Mouse (Mus musculus): Measurements from ENCODE around the gene Pced1a. TPM values are rescaled to one million over a fixed set of nuclear protein-coding genes. Genes with fewer than 3 reads are reported as not detected.

Gene Pced1a
- polyA plus RNA-seq (2015; fragmentation: Nextera tagmentation; extraction: Ambion mirVana): 8.3 and 11.9 TPM in 2 replicates

DNA sequence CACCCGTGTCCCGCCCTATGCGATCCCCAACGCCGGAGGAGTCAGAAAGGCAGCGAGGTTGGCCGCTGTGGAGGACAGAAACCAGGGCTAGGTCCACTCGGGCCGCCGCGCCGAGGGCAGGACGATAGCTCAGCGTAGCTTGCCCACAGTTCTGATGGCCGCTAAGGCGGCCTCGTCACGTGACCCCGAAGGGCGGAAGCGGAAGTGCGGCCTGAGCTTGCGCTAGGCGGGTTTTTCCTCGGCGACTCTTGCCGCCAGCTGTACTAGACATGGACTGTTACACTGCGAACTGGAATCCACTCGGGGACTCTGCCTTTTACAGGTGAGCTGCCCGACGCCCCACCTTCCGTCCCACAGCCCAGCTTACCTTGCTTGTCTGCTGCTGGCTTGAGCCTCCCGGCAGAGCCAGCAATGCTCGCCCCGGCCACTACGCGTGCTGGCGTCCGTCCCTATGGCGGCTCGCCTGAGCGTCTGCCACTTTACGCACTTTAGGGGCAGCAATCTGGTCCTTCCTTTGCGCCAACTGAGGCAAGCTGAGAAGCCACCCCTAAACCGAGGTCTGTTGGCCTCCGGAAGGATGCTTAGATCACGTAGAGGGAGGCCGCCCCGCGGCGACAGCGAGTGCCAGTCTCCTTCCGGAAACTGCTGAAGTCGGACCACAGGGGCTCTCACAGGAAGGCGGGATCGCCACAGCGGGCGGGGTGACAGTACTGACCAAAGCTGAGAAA, at the start of gene Pced1a, which contains the start of gene Vps16:
TSS of gene Pced1a (minus strand) at position 576 of the 728 bp plus-strand sequence.
TSS of gene Vps16 (plus strand) at position 214 of the 728 bp plus-strand sequence.

DNA sequence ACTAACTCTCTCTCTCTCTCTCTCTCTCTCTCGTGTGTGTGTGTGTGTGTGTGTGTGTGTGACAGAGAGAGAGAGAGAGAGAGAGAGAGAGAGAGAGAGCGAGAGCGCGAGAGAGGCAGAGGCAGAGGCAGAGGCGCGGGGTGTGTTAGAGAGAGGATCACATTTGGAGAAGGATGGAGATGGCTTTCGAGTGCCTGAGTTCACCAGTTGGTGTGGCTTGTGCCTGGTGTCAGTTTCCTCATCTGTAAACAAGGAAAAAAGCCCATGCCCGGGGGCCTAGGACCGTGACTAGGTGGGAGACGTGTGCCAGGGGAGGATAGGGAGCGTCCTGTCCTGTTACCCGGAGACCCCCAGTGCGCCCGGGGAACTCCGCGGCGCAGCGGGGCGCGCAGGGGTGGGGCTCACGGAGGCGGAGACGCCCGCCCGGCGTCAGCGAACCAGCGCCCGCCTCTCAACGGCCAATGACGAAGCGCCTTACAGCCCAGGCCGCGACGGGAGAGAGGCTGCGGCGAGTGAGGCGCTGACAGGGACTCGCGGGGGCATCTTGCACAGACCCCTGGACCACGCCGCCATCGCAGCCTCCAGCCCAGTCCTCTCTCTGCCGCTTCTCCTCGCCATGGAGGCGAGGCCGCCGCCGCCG, 25.4 kb upstream of the Pced1a start, which contains the start of gene Ptpra:
TSS of gene Ptpra (plus strand) at position 485 of the 640 bp plus-strand sequence.

DNA sequence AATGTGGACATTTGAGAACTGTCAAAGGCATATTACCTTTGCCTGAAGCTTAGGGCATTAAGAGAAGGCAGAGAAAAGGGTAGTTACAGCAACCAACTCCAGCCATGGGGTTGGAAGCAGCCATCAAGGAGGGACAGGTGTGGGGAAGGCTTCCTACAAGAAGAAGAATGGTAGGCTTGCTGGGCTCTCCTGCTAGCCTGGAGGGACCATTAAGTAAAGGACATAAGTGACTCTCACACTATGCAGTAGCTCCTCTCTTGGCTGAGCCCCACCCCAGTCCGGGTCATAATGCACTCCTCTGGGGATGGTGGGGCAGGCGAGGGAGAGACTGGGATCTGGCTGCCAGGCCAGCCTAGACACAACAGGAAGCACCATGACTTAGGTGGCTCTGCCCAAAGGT, 18.3 kb downstream of the Pced1a start, which contains the start of gene Tmem239:
TSS of gene Tmem239 (plus strand) at position 301 of the 400 bp plus-strand sequence.

DNA sequence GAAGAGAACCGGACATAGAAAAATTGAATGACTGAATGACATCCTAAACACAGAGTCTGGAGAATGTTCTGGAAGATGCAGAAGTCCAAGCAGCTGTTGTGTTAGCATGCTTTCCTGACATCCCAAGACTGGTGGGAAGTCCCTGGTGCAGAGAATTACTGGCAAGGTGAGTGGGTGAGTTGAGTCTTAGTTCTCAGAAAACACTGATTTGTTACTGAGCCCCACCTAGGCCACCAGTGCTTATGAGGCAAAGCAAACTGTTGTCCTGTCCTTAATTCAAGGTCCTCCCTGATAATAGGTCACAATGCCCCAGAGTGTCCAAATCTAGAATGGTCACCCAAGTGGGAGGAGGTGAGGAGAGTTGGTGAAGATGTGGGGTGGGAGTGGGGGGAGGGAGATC, 19.6 kb downstream of the Pced1a start, which contains the start of the genes Gm28372 and 1700020A23Rik:
TSS of gene Gm28372 (plus strand) at position 301 of the 400 bp plus-strand sequence.
TSS of gene 1700020A23Rik (plus strand) at position 321 of the 400 bp plus-strand sequence.

DNA sequence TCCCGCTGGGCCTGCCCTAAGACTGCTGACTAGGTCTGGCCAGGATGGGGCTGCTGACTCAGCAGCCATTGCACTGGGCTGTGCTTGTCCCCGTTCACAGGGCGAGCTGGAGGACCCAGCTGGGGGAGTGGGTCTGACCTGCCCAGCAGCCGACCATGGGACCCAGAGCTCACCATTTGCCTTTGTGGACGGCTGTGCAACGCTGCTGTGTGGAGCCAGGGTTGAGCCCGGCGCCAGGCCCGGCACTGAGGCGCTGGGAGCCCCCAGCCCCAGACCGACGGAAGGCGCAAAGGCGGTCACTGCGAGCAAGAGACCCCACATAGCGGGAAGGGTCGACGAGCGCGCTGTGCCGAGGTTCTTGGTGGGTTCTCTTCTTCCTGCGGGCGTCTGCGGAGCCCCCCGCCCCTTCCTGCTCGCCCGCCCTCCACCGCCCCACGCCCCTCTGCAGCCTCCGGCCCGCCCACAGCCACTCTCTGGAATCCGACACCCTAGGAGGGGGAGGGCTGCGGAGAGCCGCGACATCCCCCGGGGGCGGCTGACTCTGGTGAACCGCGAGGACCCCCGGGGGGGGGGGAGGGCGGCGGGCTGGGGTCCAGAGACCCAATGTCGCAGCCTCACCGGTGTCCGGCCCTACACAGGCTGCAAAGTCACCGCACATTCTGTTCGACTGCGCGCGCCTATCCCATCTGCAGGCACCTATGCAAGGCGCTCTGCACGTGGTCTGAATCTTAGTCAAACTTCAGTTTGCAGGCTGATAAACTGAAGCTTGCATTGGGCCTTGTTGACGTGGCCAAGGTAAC, 27.1 kb downstream of the Pced1a start, which contains the start of gene Cpxm1:
TSS of gene Cpxm1 (minus strand) at position 389 of the 800 bp plus-strand sequence.

Other genes starting within 250 kb of the Pced1a start
- gene Snrpb, start 245.3 kb downstream of the Pced1a start, polyA plus RNA-seq (2015; fragmentation: Nextera tagmentation; extraction: Ambion mirVana): 329 and 360 TPM in 2 replicates
- not detected in 2 replicates for gene Tmc2, start 229.5 kb downstream of the Pced1a start, polyA plus RNA-seq (2015; fragmentation: Nextera tagmentation; extraction: Ambion mirVana)
- 83.8 and 131 TPM in 2 replicates for gene Nop56, start 150.3 kb downstream of the Pced1a start, polyA plus RNA-seq (2015; fragmentation: Nextera tagmentation; extraction: Ambion mirVana)
- 134 and 179 TPM in 2 replicates for gene Idh3b, start 140.2 kb downstream of the Pced1a start, polyA plus RNA-seq (2015; fragmentation: Nextera tagmentation; extraction: Ambion mirVana)
- gene Ebf4, start 129.5 kb downstream of the Pced1a start, polyA plus RNA-seq (2015; fragmentation: Nextera tagmentation; extraction: Ambion mirVana): 3.4 and 4.7 TPM in 2 replicates
- gene Cpxm1, start 27.1 kb downstream of the Pced1a start, polyA plus RNA-seq (2015; fragmentation: Nextera tagmentation; extraction: Ambion mirVana): 26.7 and 37.1 TPM in 2 replicates
- not detected in 2 replicates for gene Gm28372, start 19.5 kb downstream of the Pced1a start, polyA plus RNA-seq (2015; fragmentation: Nextera tagmentation; extraction: Ambion mirVana)
- 0.39 TPM in 1 of 2 replicates, not detected in the other for gene 1700020A23Rik, start 19.4 kb downstream of the Pced1a start, polyA plus RNA-seq (2015; fragmentation: Nextera tagmentation; extraction: Ambion mirVana)
- 0.10 TPM in 1 of 2 replicates, not detected in the other for gene Tmem239, start 18.2 kb downstream of the Pced1a start, polyA plus RNA-seq (2015; fragmentation: Nextera tagmentation; extraction: Ambion mirVana)
- gene Vps16, start 362 bp downstream of the Pced1a start, polyA plus RNA-seq (2015; fragmentation: Nextera tagmentation; extraction: Ambion mirVana): 39.7 and 58.6 TPM in 2 replicates
- gene Ptpra, start 25.6 kb upstream of the Pced1a start, polyA plus RNA-seq (2015; fragmentation: Nextera tagmentation; extraction: Ambion mirVana): 81.1 and 88.3 TPM in 2 replicates
- gene Mrps26, start 139.0 kb upstream of the Pced1a start, polyA plus RNA-seq (2015; fragmentation: Nextera tagmentation; extraction: Ambion mirVana): 69.6 and 92.3 TPM in 2 replicates
- gene Oxt, start 151.5 kb upstream of the Pced1a start, polyA plus RNA-seq (2015; fragmentation: Nextera tagmentation; extraction: Ambion mirVana): 0.25 and 0.28 TPM in 2 replicates
- not detected in 2 replicates for gene Avp, start 157.9 kb upstream of the Pced1a start, polyA plus RNA-seq (2015; fragmentation: Nextera tagmentation; extraction: Ambion mirVana)
- 5.9 and 7.2 TPM in 2 replicates for gene Fastkd5, start 205.3 kb upstream of the Pced1a start, polyA plus RNA-seq (2015; fragmentation: Nextera tagmentation; extraction: Ambion mirVana)
- gene Ubox5, start 205.3 kb upstream of the Pced1a start, polyA plus RNA-seq (2015; fragmentation: Nextera tagmentation; extraction: Ambion mirVana): 5.8 and 7.4 TPM in 2 replicates
- gene Lzts3, start 218.1 kb upstream of the Pced1a start, polyA plus RNA-seq (2015; fragmentation: Nextera tagmentation; extraction: Ambion mirVana): 1.9 and 3.1 TPM in 2 replicates
- gene Ddrgk1, start 240.0 kb upstream of the Pced1a start, polyA plus RNA-seq (2015; fragmentation: Nextera tagmentation; extraction: Ambion mirVana): 107 and 142 TPM in 2 replicates
- 117 and 163 TPM in 2 replicates for gene Itpa, start 242.9 kb upstream of the Pced1a start, polyA plus RNA-seq (2015; fragmentation: Nextera tagmentation; extraction: Ambion mirVana)

Data from adrenal gland, postnatal 0 days (tissue).